Mouse (Mus musculus): Measurements from ENCODE around the gene Erich4. TPM values are rescaled to one million over a fixed set of nuclear protein-coding genes. Genes with fewer than 3 reads are reported as not detected.
A peak's percentile ranks its signal among the peaks of the same experiment; 100 is the strongest.

The Erich4 gene
- total RNA-seq, 1 experiment from 2014 or later, result not detected

DNA sequence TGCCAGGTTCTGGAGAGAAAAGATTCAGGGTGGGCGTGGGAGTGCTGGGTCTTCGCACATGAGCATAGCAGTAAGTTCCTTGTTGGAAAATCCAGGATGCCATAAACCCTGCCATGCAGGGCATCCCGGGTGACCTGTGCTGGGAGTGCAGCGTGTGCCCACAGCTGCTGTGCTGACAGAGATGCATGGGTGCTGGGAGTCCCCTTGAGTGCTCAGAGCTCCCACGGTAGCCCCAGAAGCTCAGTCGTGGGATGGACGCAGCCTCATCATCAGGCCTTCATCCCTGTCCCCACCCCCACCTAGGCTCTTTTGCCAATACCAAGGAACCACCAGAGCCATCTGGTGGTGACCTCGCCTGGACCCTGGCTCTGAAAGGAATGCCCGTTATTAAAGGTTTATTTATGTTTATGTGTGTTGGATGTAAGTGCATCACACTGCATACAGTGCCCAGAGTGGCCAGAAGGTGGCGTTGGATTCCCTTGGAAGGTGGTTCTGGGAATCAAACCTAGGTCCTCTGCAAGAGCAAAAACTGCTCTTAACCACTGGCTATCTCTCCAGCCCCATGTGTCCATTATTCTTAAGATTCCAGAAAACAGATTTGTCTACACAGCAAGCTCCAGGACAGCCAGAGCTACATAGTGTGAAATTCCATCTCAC, 10.0 kb upstream of the Erich4 start:
- ATAC-seq (replicated peaks; ENCODE audit: low read depth, poor library complexity, severe bottlenecking), result 0 out of 2 replicates have a peak, but pooled peaks have one; percentile 22

DNA sequence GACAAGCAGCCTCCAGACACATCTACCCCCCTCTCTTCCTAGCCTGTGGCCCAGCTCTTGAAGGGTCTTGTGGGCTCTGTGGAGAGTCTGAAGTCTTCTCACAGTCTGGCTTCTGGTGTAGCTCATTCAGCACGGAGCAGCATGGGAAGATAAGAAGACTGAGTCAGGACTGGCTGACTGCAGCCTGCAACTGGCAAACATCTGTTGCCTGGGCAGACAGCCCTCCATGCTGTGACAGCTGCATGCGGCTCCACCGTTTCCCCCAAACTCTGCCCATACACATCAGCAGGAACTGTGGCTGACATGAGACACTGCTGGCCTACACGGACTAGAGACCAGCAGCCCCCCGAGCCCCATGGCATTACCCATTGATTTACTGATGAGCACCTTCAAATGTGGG, 9.2 kb upstream of the Erich4 start:
- ATAC-seq (replicated peaks; ENCODE audit: low read depth, poor library complexity, severe bottlenecking), result no peak

- no peak for ATAC-seq (replicated peaks; ENCODE audit: low read depth, poor library complexity, severe bottlenecking)
Observed at GRCm38 (mm10) chr7:25623857-25624370, 8.2 kb upstream of the Erich4 start.

GRCm38 (mm10) chr7:25620751-25621150, 5.1 kb upstream of the Erich4 start:
- ATAC-seq (replicated peaks; ENCODE audit: low read depth, poor library complexity, severe bottlenecking), result no peak

GRCm38 (mm10) chr7:25620101-25620500, 4.4 kb upstream of the Erich4 start:
- ATAC-seq (replicated peaks; ENCODE audit: low read depth, poor library complexity, severe bottlenecking), result no peak

DNA sequence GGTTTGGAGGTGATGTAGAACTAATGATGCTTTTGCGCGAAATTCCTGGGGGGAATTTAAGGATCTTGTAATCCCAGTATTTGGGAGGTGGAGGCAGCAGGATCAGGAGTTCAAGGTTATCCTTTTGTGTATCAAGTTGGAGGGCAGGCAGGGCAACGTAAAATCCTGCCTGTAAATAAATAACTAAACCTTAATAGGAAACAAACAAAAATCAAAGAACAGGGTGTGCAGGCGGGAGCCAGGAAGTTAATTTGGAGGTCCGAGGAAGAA, 4.0 kb upstream of the Erich4 start:
- ATAC-seq (replicated peaks; ENCODE audit: low read depth, poor library complexity, severe bottlenecking), result no peak

GRCm38 (mm10) chr7:25618865-25619721, 3.4 kb upstream of the Erich4 start, which contains the start of gene Dmac2:
Dmac2 (plus strand) TSS chr7:25619414.
- ATAC-seq (replicated peaks; ENCODE audit: low read depth, poor library complexity, severe bottlenecking), result peak; percentile 96

GRCm38 (mm10) chr7:25617376-25618160, 1.9 kb upstream of the Erich4 start:
- ATAC-seq (replicated peaks; ENCODE audit: low read depth, poor library complexity, severe bottlenecking), result no peak

- ATAC-seq (replicated peaks; ENCODE audit: low read depth, poor library complexity, severe bottlenecking), result no peak
Observed at GRCm38 (mm10) chr7:25614831-25615705, 624 bp downstream of the Erich4 start.

DNA sequence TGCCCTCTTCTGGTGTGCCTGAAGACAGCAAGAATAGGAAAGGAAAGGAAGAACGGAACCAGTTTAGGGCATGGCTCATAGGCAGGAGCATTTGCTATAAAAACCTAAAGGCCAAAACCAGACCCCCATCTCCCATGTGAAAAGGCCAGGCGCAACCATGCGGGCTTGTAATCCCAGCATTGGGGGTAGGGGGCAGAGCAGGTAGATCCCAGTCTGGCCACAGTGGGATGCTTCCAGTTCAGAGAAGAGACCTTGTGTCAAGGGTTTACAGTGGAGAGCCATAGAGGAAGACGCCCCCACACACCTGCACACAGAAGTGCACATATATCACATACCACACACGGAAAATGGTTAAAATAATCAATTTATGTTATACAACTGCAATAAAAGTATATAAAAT, 1.6 kb downstream of the Erich4 start:
- ATAC-seq (replicated peaks; ENCODE audit: low read depth, poor library complexity, severe bottlenecking), result no peak

DNA sequence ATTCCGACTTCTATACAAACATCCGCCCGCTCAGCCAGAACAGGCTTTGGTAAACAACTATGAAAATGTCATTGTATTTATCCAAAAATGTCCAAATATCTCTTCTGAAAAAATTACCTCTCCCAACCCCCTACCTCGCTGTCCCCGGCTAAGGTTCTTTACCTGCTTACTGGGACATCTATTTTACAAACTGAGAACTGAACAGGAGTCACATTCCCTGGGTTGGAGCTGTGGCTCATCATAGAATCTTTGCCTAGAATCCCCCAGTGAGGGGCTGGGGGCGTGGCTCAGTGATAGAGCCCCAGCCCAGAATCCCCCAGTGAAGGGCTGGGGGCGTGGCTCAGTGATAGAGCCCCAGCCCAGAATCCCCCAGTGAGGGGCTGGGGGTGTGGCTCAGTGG, 4.2 kb downstream of the Erich4 start:
- no peak for ATAC-seq (replicated peaks; ENCODE audit: low read depth, poor library complexity, severe bottlenecking)

DNA sequence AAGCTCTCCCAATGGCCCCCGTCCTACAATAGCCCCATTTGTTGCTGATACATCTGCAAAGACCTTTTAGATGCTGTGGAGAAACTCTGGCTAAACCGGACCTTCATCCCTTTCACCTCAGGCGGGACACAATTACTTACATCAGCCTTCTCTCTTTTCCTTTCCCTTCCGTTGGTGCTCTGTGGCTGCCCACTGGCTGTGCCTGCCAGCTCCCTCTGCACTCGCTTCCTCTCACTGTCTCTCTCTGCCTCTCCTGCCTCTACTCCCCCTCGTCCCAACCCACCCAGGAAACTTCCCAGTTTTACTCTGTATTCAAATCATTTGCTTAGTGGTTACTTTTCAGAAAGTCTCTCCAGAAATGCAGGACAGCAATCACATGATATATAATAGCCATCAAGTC, 5.6 kb downstream of the Erich4 start:
- ATAC-seq (replicated peaks; ENCODE audit: low read depth, poor library complexity, severe bottlenecking), result no peak; the same call in 1 of the 2 replicates

GRCm38 (mm10) chr7:25607196-25607595, 8.5 kb downstream of the Erich4 start:
- no peak for ATAC-seq (replicated peaks; ENCODE audit: low read depth, poor library complexity, severe bottlenecking)

DNA sequence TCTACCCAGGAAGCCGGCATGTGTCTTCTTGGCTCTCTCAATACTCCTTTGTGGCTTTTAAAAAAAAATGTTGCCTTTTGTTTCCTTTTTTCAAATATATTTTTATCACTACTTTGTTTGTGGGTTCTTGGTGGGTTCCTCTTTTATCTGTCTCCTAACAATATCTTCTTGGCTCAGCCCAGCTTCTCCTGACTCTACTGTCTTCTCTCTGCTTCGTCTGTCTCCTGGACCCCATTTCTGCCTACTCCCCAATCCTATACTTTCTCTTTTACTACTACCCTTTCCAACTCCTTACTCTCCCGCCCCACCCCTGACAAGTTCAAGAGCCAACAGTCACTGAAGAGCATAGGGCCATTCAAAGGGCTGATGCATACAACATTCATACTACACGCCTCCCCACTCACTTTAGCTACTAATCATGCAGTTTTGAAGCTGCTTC, 9.0 kb downstream of the Erich4 start:
- peak; percentile 79 for ATAC-seq (replicated peaks; ENCODE audit: low read depth, poor library complexity, severe bottlenecking)

- no peak for ATAC-seq (replicated peaks; ENCODE audit: low read depth, poor library complexity, severe bottlenecking)
Observed at GRCm38 (mm10) chr7:25601346-25601745, 14.3 kb downstream of the Erich4 start.

DNA sequence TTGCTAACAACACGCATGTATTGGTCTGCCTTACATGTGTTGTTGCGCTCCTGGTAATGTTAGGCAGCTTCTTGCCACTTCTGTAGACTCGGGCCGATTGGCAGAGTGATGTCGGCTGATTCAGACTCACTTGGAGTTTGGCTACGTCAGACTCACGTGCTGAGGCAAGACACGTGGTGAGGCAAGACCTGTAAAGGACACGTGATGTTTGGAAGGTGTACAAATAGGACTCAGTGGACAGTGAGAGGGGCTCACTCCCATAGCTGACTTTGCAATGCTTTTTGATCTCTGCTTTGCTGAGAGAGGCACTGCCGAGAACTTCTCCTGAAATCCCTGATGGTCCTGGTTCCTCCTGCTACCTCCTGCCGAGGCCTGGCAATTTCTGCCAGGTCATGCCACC, 15.0 kb downstream of the Erich4 start:
- ATAC-seq (replicated peaks; ENCODE audit: low read depth, poor library complexity, severe bottlenecking), result no peak

- peak; percentile 93 for ATAC-seq (replicated peaks; ENCODE audit: low read depth, poor library complexity, severe bottlenecking)
Observed at GRCm38 (mm10) chr7:25599663-25600062, 16.0 kb downstream of the Erich4 start.

DNA sequence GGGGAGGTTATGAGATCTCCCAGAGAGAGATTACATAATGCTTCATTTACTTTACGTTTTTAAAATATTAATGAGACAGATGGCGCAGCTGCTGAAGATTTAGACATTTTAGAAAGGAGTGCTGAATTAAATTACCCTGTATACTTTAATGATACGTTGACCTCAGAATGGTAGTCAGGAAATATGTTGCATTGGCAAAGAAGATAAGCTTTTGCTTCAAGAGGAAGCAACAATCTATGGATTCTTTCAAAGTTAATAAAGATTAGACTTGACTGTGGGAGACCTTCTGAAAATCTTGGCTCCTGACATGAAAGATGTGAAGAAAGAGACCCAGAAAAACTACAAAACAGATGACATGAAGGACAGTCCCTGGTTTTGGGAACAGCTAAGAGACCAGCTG, 21.8 kb downstream of the Erich4 start:
- ATAC-seq (replicated peaks; ENCODE audit: low read depth, poor library complexity, severe bottlenecking), result no peak

GRCm38 (mm10) chr7:25591226-25591625, 24.5 kb downstream of the Erich4 start:
- ATAC-seq (replicated peaks; ENCODE audit: low read depth, poor library complexity, severe bottlenecking), result no peak

Data from common myeloid progenitor, adult 5-6 weeks (primary cell).